Mouse (Mus musculus) kidney, postnatal 0 days (tissue): ENCODE results near the gene Fgd1. TPM values are rescaled to one million over a fixed set of nuclear protein-coding genes. Genes with fewer than 3 reads are reported as not detected.

Source experiments
- ATAC-seq: fragments of 200-750 bp; cut with Nextera tagmentation; replicated peaks from 2 replicates; pipeline ENCODE4 v1.8.0; 2017; ENCODE audit warnings: low read depth, moderate number of reproducible peaks, moderate TSS enrichment, moderate library complexity; ENCODE audit not compliant: low FRiP score
- DNase-seq: peaks from one replicate; pipeline ENCODE4 v3.0.0-alpha.2; 2016; ENCODE audit warnings: low spot score
- H3K27ac ChIP-seq: fragments of 300-500 bp; sonication (generic); 2 replicates; pipeline ENCODE4 v1.5.1; 2014; ENCODE audit warnings: mild to moderate bottlenecking
- H3K27me3 ChIP-seq: fragments of 300-500 bp; sonication (generic); 2 replicates; pipeline ENCODE4 v1.6.1; 2014; ENCODE audit warnings: low read length, mixed read lengths; ENCODE audit not compliant: insufficient read depth
- H3K36me3 ChIP-seq: fragments of 300-500 bp; sonication (generic); 2 replicates; pipeline ENCODE4 v1.6.1; 2014; ENCODE audit warnings: low read length, mixed read lengths; ENCODE audit not compliant: insufficient read depth
- H3K4me1 ChIP-seq: fragments of 300-500 bp; sonication (generic); replicated peaks from 2 replicates; pipeline ENCODE4 v1.6.1; 2014; ENCODE audit warnings: antibody characterized with exemption, low read length, mixed read lengths; ENCODE audit not compliant: insufficient read depth
- H3K4me2 ChIP-seq: fragments of 300-500 bp; sonication (generic); 2 replicates; pipeline ENCODE4 v1.6.1; 2014; ENCODE audit warnings: mild to moderate bottlenecking, low read length, moderate library complexity, mixed read lengths
- H3K4me3 ChIP-seq: fragments of 300-500 bp; sonication (generic); replicated peaks from 2 replicates; pipeline ENCODE4 v1.5.1; 2014; ENCODE audit warnings: low read depth, low read length
- H3K9ac ChIP-seq: fragments of 300-500 bp; sonication (generic); 2 replicates; pipeline ENCODE4 v1.6.1; 2014; ENCODE audit warnings: low read depth, low read length
- H3K9me3 ChIP-seq: fragments of 300-500 bp; sonication (generic); replicated peaks from 2 replicates; pipeline ENCODE4 v1.6.1; 2016; ENCODE audit warnings: low read length, inconsistent platforms, mixed read lengths
- CTCF ChIP-seq: IDR thresholded peaks from 2 replicates; pipeline ENCODE4 v1.5.1; 2016; ENCODE audit warnings: antibody characterized with exemption, low read depth, mild to moderate bottlenecking, moderate library complexity
- WGBS: fragments of 180-500 bp; shearing (Covaris S2); extraction: QIAGEN DNeasy Blood & Tissue Kit; methylation state at CpG from one replicate; pipeline ENCODE4 v1.1.7; 2014; 5-methylcytosine and 5-hydroxymethylcytosine counted together
- polyA plus RNA-seq: library from polyadenylated mRNA; unstranded; fragments of >200 nt; fragmentation: Nextera tagmentation; extraction: Ambion mirVana; gene quantifications from 2 replicates; pipeline ENCODE4 v1.2.1, GENCODE M21; 2015

The Fgd1 gene
- polyA plus RNA-seq, 1 experiment from 2014 or later = 9.7 TPM

GRCm38 (mm10) chrX:151041223-151041622 is 4.7 kb upstream of the Fgd1 start:
- Histone ChIP-seq H3K4me3 (no peak overlapping the region), H3K27ac (no peak overlapping the region), H3K4me2 (no peak overlapping the region), H3K9me3 (no peaks in the 10 kb centered on the region), H3K36me3 (no peaks in the 10 kb centered on the region), H3K4me1 (no peaks in the 10 kb centered on the region), H3K27me3 (no peaks in the 10 kb centered on the region), H3K9ac (no peak overlapping the region)
- WGBS = 69% methylated on average over 5 of the region's 5 CpGs
- no peak for ATAC-seq
- no peak for DNase-seq
- TF ChIP-seq CTCF = no peak

DNA sequence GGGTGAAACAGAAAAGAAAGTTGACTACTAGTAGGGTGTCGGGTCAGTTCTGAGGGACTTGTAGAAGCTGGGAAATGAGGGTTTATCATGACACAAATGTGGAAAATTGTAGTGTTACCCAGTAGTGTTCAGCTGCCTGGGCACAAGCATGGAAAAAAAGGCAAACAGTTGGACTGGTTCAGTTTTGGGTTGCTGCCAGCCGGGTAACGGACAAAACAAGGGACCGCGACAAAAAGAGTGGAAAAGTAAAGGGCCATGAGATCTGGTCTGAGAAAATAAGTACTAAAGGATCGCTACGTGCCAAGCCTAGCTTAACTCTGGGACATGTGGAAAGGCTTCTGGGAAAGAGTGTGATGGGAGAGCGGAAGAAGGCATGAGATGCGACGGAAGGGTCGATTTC is 371 bp downstream of the Fgd1 start:
- WGBS = 50% methylated on average over 11 of the region's 11 CpGs
- Histone ChIP-seq H3K9ac (0 out of 2 replicates have a peak overlapping the region, but pooled peaks have one; percentile 78), H3K27ac (peak overlapping the region; percentile 85; the same call in 1 of the 2 replicates), H3K4me2 (peak overlapping the region; percentile 65), H3K9me3 (no peaks in the 10 kb centered on the region), H3K4me3 (peak overlapping the region; percentile 62), H3K36me3 (no peaks in the 10 kb centered on the region), H3K27me3 (no peaks in the 10 kb centered on the region), H3K4me1 (no peaks in the 10 kb centered on the region)
- DNase-seq = no peak
- no peak for ATAC-seq
- TF ChIP-seq CTCF = no peak

GRCm38 (mm10) chrX:151046777-151047430 is 954 bp downstream of the Fgd1 start:
- peak overlapping the region; percentile 78 for H3K9ac ChIP-seq
- peak overlapping the region; percentile 85 for H3K27ac ChIP-seq
- no peaks in the 10 kb centered on the region for H3K36me3 ChIP-seq
- no peaks in the 10 kb centered on the region for H3K27me3 ChIP-seq
- peak overlapping the region; percentile 62 for H3K4me3 ChIP-seq
- no peak for TF ChIP-seq CTCF
- H3K9me3 ChIP-seq = no peaks in the 10 kb centered on the region
- WGBS = 30% methylated on average over 45 of the region's 62 CpGs
- H3K4me2 ChIP-seq = peak overlapping the region; percentile 65
- peak; percentile 91 for ATAC-seq
- no peaks in the 10 kb centered on the region for H3K4me1 ChIP-seq
- DNase-seq = peak; percentile 92

GRCm38 (mm10) chrX:151047431-151048058 is 1.6 kb downstream of the Fgd1 start:
- H3K36me3 ChIP-seq = no peaks in the 10 kb centered on the region
- WGBS = 25% methylated on average over 44 of the region's 56 CpGs
- TF ChIP-seq CTCF = no peak
- H3K27ac ChIP-seq = peak overlapping the region; percentile 85
- ATAC-seq (peak; percentile 51), DNase-seq (peak; percentile 3)
- no peaks in the 10 kb centered on the region for H3K4me1 ChIP-seq
- peak overlapping the region; percentile 78 for H3K9ac ChIP-seq
- no peaks in the 10 kb centered on the region for H3K9me3 ChIP-seq
- H3K4me3 ChIP-seq = peak overlapping the region; percentile 62
- H3K4me2 ChIP-seq = peak overlapping the region; percentile 65
- H3K27me3 ChIP-seq = no peaks in the 10 kb centered on the region

DNA sequence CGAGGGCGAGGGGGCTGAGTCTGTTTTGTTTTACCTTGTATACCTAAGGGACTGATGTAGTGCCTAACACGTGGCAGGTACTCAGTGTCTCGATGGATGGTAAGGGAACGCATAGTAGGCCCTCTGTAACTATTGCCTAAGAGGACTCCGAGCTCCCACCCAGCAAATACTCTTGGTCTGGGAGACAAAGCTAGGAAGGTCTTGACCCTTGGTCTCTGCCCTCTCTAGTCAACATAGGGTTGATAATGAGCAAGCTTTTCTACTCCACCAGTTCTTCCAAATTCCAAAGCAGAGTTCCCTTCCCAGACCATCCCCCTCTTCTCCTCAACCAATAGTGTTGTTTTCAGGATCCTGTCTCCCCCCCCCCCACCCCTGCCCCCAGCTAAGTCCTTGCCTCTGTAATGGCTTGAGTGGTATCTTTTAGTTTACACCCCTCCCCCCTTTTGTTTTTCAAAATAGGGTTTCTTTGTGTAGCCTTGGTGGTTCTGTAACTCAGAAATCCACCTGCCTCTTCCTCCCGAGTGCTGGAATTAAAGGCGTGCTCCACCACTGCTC is 3.8 kb downstream of the Fgd1 start:
- 51% methylated on average over 8 of the region's 8 CpGs for WGBS
- Histone ChIP-seq H3K4me1 (no peaks in the 10 kb centered on the region), H3K36me3 (no peaks in the 10 kb centered on the region), H3K9me3 (no peaks in the 10 kb centered on the region), H3K4me2 (peak overlapping the region; percentile 65; the same call in 1 of the 2 replicates), H3K4me3 (no peak overlapping the region), H3K9ac (no peak overlapping the region), H3K27ac (no peak overlapping the region), H3K27me3 (no peaks in the 10 kb centered on the region)
- TF ChIP-seq CTCF = no peak
- ATAC-seq (no peak), DNase-seq (no peak)

DNA sequence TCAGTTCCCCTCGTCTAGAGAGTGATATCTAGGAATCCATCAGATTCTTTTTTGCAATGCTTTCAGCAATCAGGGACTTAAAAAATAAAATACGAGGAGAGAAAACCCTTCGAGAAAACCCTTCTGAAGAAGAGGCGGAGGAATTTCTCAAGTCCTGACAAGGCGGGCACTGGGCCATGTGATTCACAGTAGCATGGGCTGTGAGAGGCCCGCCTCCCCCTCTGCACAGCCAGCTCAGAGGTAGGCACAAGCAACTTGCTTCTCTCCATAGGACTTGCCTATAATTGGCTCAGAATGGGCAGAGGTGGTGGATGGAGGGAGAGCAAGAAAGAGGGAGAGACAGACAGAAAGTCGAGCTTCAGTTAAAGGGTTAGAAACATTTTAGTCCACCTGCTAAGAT is 4.4 kb downstream of the Fgd1 start:
- H3K27me3 ChIP-seq = no peaks in the 10 kb centered on the region
- H3K4me1 ChIP-seq = no peaks in the 10 kb centered on the region
- no peak overlapping the region for H3K27ac ChIP-seq
- DNase-seq (peak; percentile 1), ATAC-seq (no peak)
- TF ChIP-seq CTCF = no peak
- H3K4me2 ChIP-seq = no peak overlapping the region
- no peaks in the 10 kb centered on the region for H3K36me3 ChIP-seq
- no peak overlapping the region for H3K9ac ChIP-seq
- 69% methylated on average over 7 of the region's 7 CpGs for WGBS
- no peaks in the 10 kb centered on the region for H3K9me3 ChIP-seq
- H3K4me3 ChIP-seq = no peak overlapping the region
